Mouse (Mus musculus) MEL (cell line): ENCODE data around the gene Flnb.

ENCODE experiments used
- BHLHE40 ChIP-seq: IDR thresholded peaks from 2 replicates; pipeline ENCODE4 v1.6.1; 2012; ENCODE audit warnings: low read depth, mild to moderate bottlenecking, inconsistent platforms, low read length, improper control_type of control experiment, borderline replicate concordance
- CHD2 ChIP-seq: IDR thresholded peaks from 2 replicates; pipeline ENCODE4 v1.6.1; 2011; ENCODE audit warnings: low read length, improper control_type of control experiment
- CTCF ChIP-seq, 3 experiments: IDR thresholded peaks in 2 of 3; conservative IDR thresholded peaks in 1 of 3; 2 replicates each; pipeline ENCODE4 v1.5.1; 2011 to 2012; ENCODE audit warnings: low read length in 3 of 3, low read depth in 2 of 3, mild to moderate bottlenecking in 2 of 3, improper control_type of control experiment in 1 of 3, inconsistent platforms in 1 of 3, mixed read lengths in 1 of 3, moderate library complexity in 1 of 3; ENCODE audit not compliant: control insufficient read depth in 1 of 3, insufficient read depth in 1 of 3, poor library complexity in 1 of 3, severe bottlenecking in 1 of 3
- E2F4 ChIP-seq: IDR thresholded peaks from 2 replicates; pipeline ENCODE4 v1.6.1; 2011; ENCODE audit warnings: low read depth, low read length, improper control_type of control experiment, borderline replicate concordance
- EP300 ChIP-seq, 2 experiments: IDR thresholded peaks; 2 replicates each; pipeline ENCODE4 v1.6.1; 2011; ENCODE audit warnings: improper control_type of control experiment in 2 of 2, low read length in 2 of 2, low read depth in 1 of 2, mild to moderate bottlenecking in 1 of 2
- KAT2A ChIP-seq: conservative IDR thresholded peaks from 2 replicates; pipeline ENCODE4 v1.6.1; 2012; ENCODE audit warnings: low read depth, low read length, improper control_type of control experiment, inconsistent platforms
- MAX ChIP-seq: IDR thresholded peaks from 2 replicates; pipeline ENCODE4 v1.6.1; 2011; ENCODE audit warnings: low read length, improper control_type of control experiment
- MEF2A ChIP-seq: IDR thresholded peaks from 2 replicates; pipeline ENCODE4 v1.6.1; 2014; ENCODE audit warnings: low read depth, mild to moderate bottlenecking, inconsistent platforms, low read length, improper control_type of control experiment; ENCODE audit not compliant: poor library complexity, insufficient replicate concordance, severe bottlenecking; ENCODE audit errors: extremely low read depth
- MYC ChIP-seq: IDR thresholded peaks from 2 replicates; pipeline ENCODE4 v1.6.1; 2011; ENCODE audit warnings: low read depth, mild to moderate bottlenecking, low read length, improper control_type of control experiment, moderate library complexity
- POLR2A ChIP-seq, 2 experiments: IDR thresholded peaks; 2 replicates each; pipeline ENCODE4 v1.6.1; 2011 to 2012; ENCODE audit warnings: low read length in 2 of 2, mild to moderate bottlenecking in 2 of 2, control low read depth in 1 of 2, improper control_type of control experiment in 1 of 2, low read depth in 1 of 2, moderate library complexity in 1 of 2; ENCODE audit not compliant: control insufficient read depth in 1 of 2, insufficient read depth in 1 of 2, poor library complexity in 1 of 2
- RAD21 ChIP-seq: IDR thresholded peaks from 2 replicates; pipeline ENCODE4 v1.6.1; 2011; ENCODE audit warnings: mild to moderate bottlenecking, low read depth, low read length, improper control_type of control experiment
- ZMIZ1 ChIP-seq: IDR thresholded peaks from 2 replicates; pipeline ENCODE4 v1.6.1; 2012; ENCODE audit warnings: low read depth, mild to moderate bottlenecking, inconsistent platforms, low read length, improper control_type of control experiment, moderate library complexity

DNA sequence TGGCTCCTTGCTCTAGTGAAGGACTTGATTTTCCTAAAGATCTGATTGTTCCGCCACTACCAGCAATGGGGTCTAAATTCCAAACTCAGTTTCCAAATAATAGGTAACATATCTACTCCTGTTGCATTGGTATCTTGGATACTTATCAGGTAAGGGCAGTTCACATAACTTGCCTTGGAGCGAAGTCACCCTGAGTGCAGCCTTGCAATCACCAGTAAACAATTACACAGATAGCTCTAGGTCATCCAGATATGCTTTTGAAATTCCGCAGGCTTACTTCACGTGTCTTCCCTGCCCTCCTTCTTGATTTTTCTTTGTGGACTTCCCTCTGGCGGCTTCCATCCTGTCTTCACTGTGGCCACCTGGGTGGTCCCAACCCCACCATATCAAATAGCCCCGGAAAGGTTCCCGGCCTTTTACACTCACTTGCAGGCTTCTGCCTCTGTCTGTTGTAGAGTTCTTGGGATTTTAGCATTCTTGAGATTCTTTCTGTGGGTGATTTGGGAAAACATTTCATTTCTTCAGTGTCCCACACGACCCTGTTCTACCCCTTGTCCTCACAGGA, 22.3 kb downstream of the Flnb start:
- TF ChIP-seq MAX (no peak), EP300 (IDR thresholded peaks at IDR 0.05; ENCODE audit: low read depth in 1 of 2, low read length in 2 of 2) (no peak), ZMIZ1 (no peak), MEF2A (no peak), E2F4 (no peak), CTCF (IDR thresholded peaks at IDR 0.05 in 2 of 3, conservative IDR thresholded peaks at IDR 0.05 in 1 of 3; ENCODE audit: control insufficient read depth in 1 of 3, insufficient read depth in 1 of 3, low read depth in 2 of 3, low read length in 3 of 3, poor library complexity in 1 of 3, severe bottlenecking in 1 of 3) (no peak), POLR2A (IDR thresholded peaks at IDR 0.05; ENCODE audit: control insufficient read depth in 1 of 2, insufficient read depth in 1 of 2, low read depth in 1 of 2, low read length in 2 of 2, poor library complexity in 1 of 2) (no peak), RAD21 (no peak), MYC (no peak), CHD2 (no peak), BHLHE40 (no peak), KAT2A (no peak)
